Mouse (Mus musculus): ENCODE data around the gene Ghitm. TPM values are rescaled to one million over a fixed set of nuclear protein-coding genes. Genes with fewer than 3 reads are reported as not detected.

The Ghitm gene
- 181 and 195 TPM in 2 replicates for polyA plus RNA-seq (2015; fragmentation: Nextera tagmentation; extraction: Ambion mirVana)

GRCm38 (mm10) chr14:37135127-37135593, at the start of gene Ghitm:
Gene Ghitm (minus strand): TSS chr14:37135272.

GRCm38 (mm10) chr14:37113922-37114321, 21.1 kb downstream of the Ghitm start, which contains the start of gene 2610528A11Rik:
Gene 2610528A11Rik (minus strand): TSS chr14:37114022.

GRCm38 (mm10) chr14:37097956-37098530, 37.0 kb downstream of the Ghitm start, which contains the start of gene Cdhr1:
Gene Cdhr1 (minus strand): TSS chr14:37098347.

Other genes starting within 250 kb of the Ghitm start
- 35.3 and 37.3 TPM in 2 replicates for gene Ccser2, start 166.5 kb downstream of the Ghitm start, polyA plus RNA-seq (2015; fragmentation: Nextera tagmentation; extraction: Ambion mirVana)
- gene Rgr, start 86.3 kb downstream of the Ghitm start, polyA plus RNA-seq (2015; fragmentation: Nextera tagmentation; extraction: Ambion mirVana) = not detected in 2 replicates
- not detected in 2 replicates for gene Lrit1, start 80.4 kb downstream of the Ghitm start, polyA plus RNA-seq (2015; fragmentation: Nextera tagmentation; extraction: Ambion mirVana)
- not detected in 2 replicates for gene Lrit2, start 67.3 kb downstream of the Ghitm start, polyA plus RNA-seq (2015; fragmentation: Nextera tagmentation; extraction: Ambion mirVana)
- 0.05 TPM in 1 of 2 replicates, not detected in the other for gene Cdhr1, start 36.9 kb downstream of the Ghitm start, polyA plus RNA-seq (2015; fragmentation: Nextera tagmentation; extraction: Ambion mirVana)
- 0.70 and 0.81 TPM in 2 replicates for gene 2610528A11Rik, start 21.2 kb downstream of the Ghitm start, polyA plus RNA-seq (2015; fragmentation: Nextera tagmentation; extraction: Ambion mirVana)